Mouse (Mus musculus): Measurements from ENCODE around the gene Cryba4.

DNA sequence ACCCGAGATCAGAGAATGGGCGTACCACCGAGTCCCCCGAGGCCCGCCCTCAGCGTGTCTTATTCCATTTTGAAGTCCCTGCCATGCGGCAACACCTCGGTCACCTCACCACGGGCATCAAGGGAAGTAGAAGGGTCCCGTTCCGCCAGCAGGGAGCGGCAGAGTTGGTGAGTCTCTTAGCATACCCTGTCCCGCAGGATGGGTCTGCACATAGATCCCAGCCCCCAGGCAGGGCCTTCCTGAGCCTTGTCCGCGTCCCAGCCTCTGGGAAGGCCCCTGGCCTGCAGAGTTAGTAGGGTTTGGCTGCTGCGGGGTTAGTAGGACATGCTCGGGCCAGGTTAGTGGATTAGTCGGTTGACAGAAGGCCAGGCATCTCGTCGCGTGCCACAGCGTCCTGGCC is 35.3 kb downstream of the Cryba4 start:
- TF ChIP-seq POLR2A (IDR thresholded peaks at IDR 0.05; ENCODE audit: borderline replicate concordance, insufficient read depth, low read length): no peak
- TF ChIP-seq CTCF (IDR thresholded peaks at IDR 0.05; ENCODE audit: borderline replicate concordance, insufficient read depth, low read depth, low read length): no peak
